Mouse (Mus musculus) embryonic facial prominence, embryonic 11.5 days (tissue): Measurements from ENCODE around the gene Setd3. TPM values are rescaled to one million over a fixed set of nuclear protein-coding genes. Genes with fewer than 3 reads are reported as not detected.

Source experiments
- ATAC-seq: fragments of 200-750 bp; cut with Nextera tagmentation; replicated peaks from 2 replicates; pipeline ENCODE4 v1.8.0; 2017; ENCODE audit warnings: low read depth; ENCODE audit not compliant: insufficient number of reproducible peaks, low FRiP score, low TSS enrichment
- DNase-seq: peaks from one replicate; pipeline ENCODE4 v3.0.0-alpha.2; 2015; ENCODE audit warnings: low spot score
- H3K27ac ChIP-seq: fragments of 300-500 bp; sonication (generic); replicated peaks from 2 replicates; pipeline ENCODE4 v1.5.1; 2014; ENCODE audit warnings: mild to moderate bottlenecking, low read depth, low read length, control low read depth
- H3K27me3 ChIP-seq: fragments of 300-500 bp; sonication (generic); 2 replicates; pipeline ENCODE4 v1.6.1; 2014; ENCODE audit warnings: mild to moderate bottlenecking, low read length, moderate library complexity, mixed read lengths; ENCODE audit not compliant: control insufficient read depth, insufficient read depth
- H3K36me3 ChIP-seq: fragments of 300-500 bp; sonication (generic); replicated peaks from 2 replicates; pipeline ENCODE4 v1.6.1; 2014; ENCODE audit warnings: low read depth, mild to moderate bottlenecking, low read length, moderate library complexity, mixed read lengths; ENCODE audit not compliant: control insufficient read depth, insufficient read depth
- H3K4me1 ChIP-seq: fragments of 300-500 bp; sonication (generic); 2 replicates; pipeline ENCODE4 v1.6.1; 2014; ENCODE audit warnings: low read length, mixed read lengths; ENCODE audit not compliant: control insufficient read depth, insufficient read depth
- H3K4me2 ChIP-seq: fragments of 300-500 bp; sonication (generic); 2 replicates; pipeline ENCODE4 v1.6.1; 2014; ENCODE audit warnings: low read depth, mild to moderate bottlenecking, control low read depth, low read length, moderate library complexity
- H3K4me3 ChIP-seq: fragments of 300-500 bp; sonication (generic); 2 replicates; pipeline ENCODE4 v1.5.1; 2014; ENCODE audit warnings: low read depth, low read length, control low read depth
- H3K9ac ChIP-seq: fragments of 300-500 bp; sonication (generic); replicated peaks from 2 replicates; pipeline ENCODE4 v1.6.1; 2014; ENCODE audit warnings: mild to moderate bottlenecking, control low read depth, low read length
- H3K9me3 ChIP-seq: fragments of 300-500 bp; sonication (generic); replicated peaks from 2 replicates; pipeline ENCODE4 v1.6.1; 2016; ENCODE audit warnings: mild to moderate bottlenecking, low read length, inconsistent platforms, mixed read lengths; ENCODE audit not compliant: control insufficient read depth
- WGBS: fragments of 180-500 bp; shearing (Covaris S2); extraction: QIAGEN DNeasy Blood & Tissue Kit; methylation state at CpG from one replicate; pipeline ENCODE4 v1.1.7; 2014; 5-methylcytosine and 5-hydroxymethylcytosine counted together
- polyA plus RNA-seq: library from polyadenylated mRNA; unstranded; fragments of >200 nt; fragmentation: Nextera tagmentation; extraction: Ambion mirVana; gene quantifications from 2 replicates; pipeline ENCODE4 v1.2.1, GENCODE M21; 2014

The Setd3 gene
- polyA plus RNA-seq, 1 experiment from 2014 or later = 101 TPM

DNA sequence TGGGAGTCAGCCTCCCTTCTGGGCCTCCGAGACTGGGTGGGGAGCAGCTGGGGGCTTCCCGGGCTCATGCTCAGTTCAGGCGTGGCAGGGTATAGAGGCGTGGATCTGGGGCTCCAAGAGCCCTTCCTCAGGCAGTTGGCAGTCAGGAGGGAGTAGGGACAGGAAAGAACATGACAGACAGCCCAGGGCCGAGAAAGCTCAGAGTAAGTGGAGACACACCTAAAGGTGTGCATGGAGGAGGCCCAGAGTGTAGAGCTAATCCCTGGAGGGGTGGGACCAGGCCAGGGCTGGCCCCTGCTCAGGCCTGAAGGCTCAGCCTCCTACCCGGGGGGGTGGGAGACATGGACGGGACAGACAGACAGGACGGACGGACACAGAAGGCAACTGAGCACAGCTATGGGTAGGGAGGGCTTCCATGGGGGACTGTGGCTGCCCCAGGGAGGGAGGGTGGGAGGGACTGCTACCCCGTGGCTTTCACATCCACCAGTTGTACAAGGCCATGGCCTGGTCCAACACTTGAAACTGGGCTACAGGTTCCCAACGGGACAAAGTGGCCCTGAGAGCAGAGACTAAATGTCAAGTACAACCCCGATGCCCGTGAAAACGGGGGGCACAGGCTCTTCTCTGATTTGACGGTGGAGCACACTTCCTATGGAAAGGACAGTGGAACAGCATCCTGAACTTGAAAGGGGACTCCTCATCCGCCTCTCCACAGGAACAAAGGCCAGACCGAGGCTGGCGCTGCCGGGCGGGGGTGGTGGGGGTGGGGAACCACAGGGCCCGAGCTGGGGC is 40.9 kb upstream of the Setd3 start:
- no peak for DNase-seq
- H3K4me1 ChIP-seq = peaks cover 11% of the 10 kb centered on the region
- H3K36me3 ChIP-seq = no peaks in the 10 kb centered on the region
- H3K27ac ChIP-seq = peak overlapping the region; percentile 66
- no peak overlapping the region; the same call in 1 of the 2 replicates for H3K9ac ChIP-seq
- 74% methylated on average over 21 of the region's 21 CpGs for WGBS
- no peak overlapping the region for H3K4me3 ChIP-seq
- H3K27me3 ChIP-seq = no peaks in the 10 kb centered on the region
- no peak for ATAC-seq
- no peaks in the 10 kb centered on the region for H3K9me3 ChIP-seq
- H3K4me2 ChIP-seq = no peak overlapping the region

DNA sequence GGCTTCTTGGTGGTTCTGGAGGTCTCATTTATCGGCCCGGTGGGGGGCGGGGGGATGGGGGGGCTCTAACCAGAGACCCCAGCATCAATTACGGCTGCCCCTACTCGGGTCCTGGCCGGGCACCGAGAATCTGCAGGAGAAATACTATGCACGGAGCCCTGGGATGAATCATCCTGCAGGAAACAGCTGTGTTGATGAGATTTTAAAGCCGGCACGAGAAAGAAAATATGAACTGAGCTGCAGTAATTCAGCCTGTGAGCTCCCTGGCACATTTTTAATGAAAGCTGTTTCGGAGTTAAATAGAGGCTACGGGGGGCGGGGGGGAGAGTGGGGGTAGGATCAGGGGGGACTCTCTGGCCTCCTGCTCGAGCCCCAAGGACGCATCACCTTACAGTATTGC is 40.0 kb upstream of the Setd3 start:
- H3K36me3 ChIP-seq = no peaks in the 10 kb centered on the region
- WGBS = 57% methylated on average over 15 of the region's 15 CpGs
- ATAC-seq = no peak
- H3K4me3 ChIP-seq = no peak overlapping the region
- H3K9me3 ChIP-seq = no peaks in the 10 kb centered on the region
- no peak for DNase-seq
- H3K9ac ChIP-seq = no peak overlapping the region
- H3K4me1 ChIP-seq = peaks cover 12% of the 10 kb centered on the region
- H3K27ac ChIP-seq = peak overlapping the region; percentile 66; the same call in 1 of the 2 replicates
- no peak overlapping the region for H3K4me2 ChIP-seq
- H3K27me3 ChIP-seq = no peaks in the 10 kb centered on the region

GRCm38 (mm10) chr12:108217572-108217971 is 38.5 kb upstream of the Setd3 start:
- Histone ChIP-seq H3K9me3 (no peaks in the 10 kb centered on the region), H3K4me2 (no peak overlapping the region), H3K27me3 (no peaks in the 10 kb centered on the region), H3K36me3 (no peaks in the 10 kb centered on the region), H3K9ac (no peak overlapping the region), H3K27ac (no peak overlapping the region), H3K4me3 (no peak overlapping the region), H3K4me1 (peaks cover 10% of the 10 kb centered on the region)
- DNase-seq (no peak), ATAC-seq (0 out of 2 replicates have a peak, but pooled peaks have one; percentile 7)
- WGBS = 59% methylated on average over 5 of the region's 5 CpGs

DNA sequence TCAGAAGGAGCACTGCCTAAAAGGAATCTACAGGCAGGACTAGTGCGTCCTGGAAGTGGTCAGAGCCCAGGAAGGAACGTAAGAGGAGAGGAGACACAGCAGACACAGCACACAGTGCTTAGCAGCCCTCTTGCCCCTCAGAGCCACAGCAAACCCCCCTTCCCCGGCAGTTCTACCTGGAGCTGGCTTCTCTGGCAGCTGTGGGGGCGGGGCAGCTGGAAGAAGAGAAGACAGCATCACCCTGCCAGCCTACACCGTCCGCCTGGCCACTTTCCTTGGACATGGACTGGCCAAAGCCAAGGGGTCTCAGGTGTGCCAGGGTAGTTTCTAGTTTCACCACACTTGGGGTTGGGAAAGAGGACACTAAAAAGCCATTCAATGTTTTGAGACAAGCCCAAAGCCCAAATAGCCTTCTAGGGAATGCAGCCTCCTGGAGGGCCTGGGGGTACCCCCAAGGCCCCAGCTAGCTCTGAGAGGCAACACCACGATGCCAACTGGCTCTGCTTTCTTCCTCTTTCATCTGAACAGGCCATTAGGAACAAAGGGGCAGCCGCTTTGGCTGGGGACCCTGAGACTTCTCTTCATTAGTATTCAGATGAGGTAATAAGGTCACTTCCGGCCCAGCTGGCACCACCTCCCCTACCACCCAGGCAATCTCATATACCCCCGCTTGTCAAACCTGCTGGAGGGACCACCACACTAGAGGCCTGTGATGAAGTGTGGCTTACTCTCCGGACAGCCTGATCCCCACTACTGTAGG is 37.7 kb upstream of the Setd3 start:
- H3K4me3 ChIP-seq = no peak overlapping the region
- no peak overlapping the region for H3K9ac ChIP-seq
- no peaks in the 10 kb centered on the region for H3K9me3 ChIP-seq
- 75% methylated on average over 11 of the region's 11 CpGs for WGBS
- no peak overlapping the region for H3K4me2 ChIP-seq
- H3K36me3 ChIP-seq = no peaks in the 10 kb centered on the region
- no peak for DNase-seq
- ATAC-seq = no peak
- peaks cover 10% of the 10 kb centered on the region for H3K4me1 ChIP-seq
- no peaks in the 10 kb centered on the region for H3K27me3 ChIP-seq
- H3K27ac ChIP-seq = no peak overlapping the region

DNA sequence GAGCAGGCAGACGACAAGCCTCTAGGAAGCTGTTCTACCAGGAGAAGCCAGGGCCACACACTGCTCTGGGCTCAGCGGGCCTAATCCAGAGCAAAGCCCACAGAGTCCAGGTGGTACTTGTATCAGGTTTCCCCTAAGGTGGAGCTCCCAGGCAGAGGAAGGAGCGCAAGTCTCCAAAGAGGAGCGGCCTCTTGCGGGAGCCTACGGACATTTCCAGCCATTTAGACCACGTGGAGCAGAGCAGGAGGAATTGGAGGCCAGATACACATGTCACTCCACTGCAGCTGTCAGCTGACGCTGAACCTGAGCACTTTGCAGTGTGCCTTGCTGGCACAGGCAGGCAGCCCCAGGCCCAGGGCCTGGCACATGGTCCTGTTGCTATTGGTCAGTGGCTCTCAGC is 36.0 kb upstream of the Setd3 start:
- Histone ChIP-seq H3K9me3 (no peaks in the 10 kb centered on the region), H3K27ac (no peak overlapping the region), H3K4me1 (peaks cover 10% of the 10 kb centered on the region), H3K27me3 (no peaks in the 10 kb centered on the region), H3K9ac (no peak overlapping the region), H3K4me2 (no peak overlapping the region), H3K36me3 (no peaks in the 10 kb centered on the region), H3K4me3 (no peak overlapping the region)
- DNase-seq = peak; percentile 62
- ATAC-seq = peak; percentile 40; the same call in 1 of the 2 replicates
- 25% methylated on average over 8 of the region's 8 CpGs for WGBS

DNA sequence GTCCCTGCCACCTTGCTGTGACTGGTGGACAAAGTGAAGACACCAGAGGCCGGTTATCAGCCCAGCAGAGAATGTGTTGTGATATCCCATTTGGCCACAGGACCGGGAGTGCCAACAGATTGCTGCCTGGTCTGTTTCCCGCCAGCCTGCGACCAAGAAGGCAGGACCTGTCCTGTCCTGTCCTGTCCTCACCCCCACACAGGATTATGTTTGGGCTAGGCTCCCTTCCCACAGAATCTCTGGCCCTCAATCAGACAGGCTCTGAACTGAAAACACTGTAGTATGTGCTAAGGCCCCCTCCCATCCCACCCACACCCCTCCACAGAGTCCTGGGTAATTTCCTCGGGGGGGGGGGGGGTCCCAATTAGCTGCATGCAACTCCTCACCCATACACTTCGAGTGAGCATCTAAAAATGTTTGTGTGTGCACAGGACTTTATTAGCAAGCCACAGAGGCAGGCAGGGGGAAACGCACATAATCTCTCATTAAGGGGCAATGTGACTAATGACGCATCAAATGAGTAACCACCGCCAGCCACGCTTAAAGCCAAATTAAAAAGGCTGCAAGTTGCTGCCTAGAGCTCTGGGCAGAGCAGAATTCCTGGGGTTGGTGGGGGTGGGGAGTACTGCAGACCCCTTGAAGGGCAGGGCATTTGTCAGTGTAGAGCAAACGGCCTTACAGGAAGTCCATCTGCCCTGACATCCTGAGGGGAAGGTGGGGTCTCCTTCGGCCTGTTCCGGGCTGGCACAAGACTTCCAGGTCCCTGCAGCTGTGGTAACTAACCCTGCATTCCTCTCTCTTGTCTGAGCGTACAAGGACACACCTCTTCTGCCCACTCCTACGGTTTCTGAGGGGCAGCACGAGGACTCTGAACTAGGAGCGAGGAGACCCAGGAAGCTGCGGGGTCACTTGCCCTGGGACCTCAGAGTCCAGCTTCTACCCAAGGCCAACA is 34.3 kb upstream of the Setd3 start:
- Histone ChIP-seq H3K27ac (no peak overlapping the region), H3K4me1 (peaks cover 6% of the 10 kb centered on the region)

GRCm38 (mm10) chr12:108212476-108212875 is 33.4 kb upstream of the Setd3 start:
- DNase-seq (no peak), ATAC-seq (no peak)
- H3K4me1 ChIP-seq = peaks cover 6% of the 10 kb centered on the region
- no peak overlapping the region for H3K27ac ChIP-seq
- H3K36me3 ChIP-seq = no peaks in the 10 kb centered on the region
- WGBS = 88% methylated on average over 6 of the region's 6 CpGs
- no peak overlapping the region for H3K9ac ChIP-seq
- no peaks in the 10 kb centered on the region for H3K27me3 ChIP-seq
- no peaks in the 10 kb centered on the region for H3K9me3 ChIP-seq
- no peak overlapping the region for H3K4me2 ChIP-seq
- H3K4me3 ChIP-seq = no peak overlapping the region

More for the DNA sequence above, 34.3 kb upstream of the Setd3 start:
- no peak for DNase-seq
- Histone ChIP-seq H3K4me2 (no peak overlapping the region), H3K4me3 (no peak overlapping the region), H3K9ac (no peak overlapping the region), H3K27me3 (no peaks in the 10 kb centered on the region), H3K36me3 (no peaks in the 10 kb centered on the region), H3K9me3 (no peaks in the 10 kb centered on the region)
- ATAC-seq = no peak
- WGBS = 37% methylated on average over 18 of the region's 18 CpGs
